Mouse (Mus musculus) heart, postnatal 36 days (tissue): ENCODE measurements around the gene Fam83f. TPM values are rescaled to one million over a fixed set of nuclear protein-coding genes. Genes with fewer than 3 reads are reported as not detected.

Experiments
- DNase-seq, 2 experiments: peaks; one replicate each; pipeline ENCODE4 v3.0.0; 2021 to 2022
- intact Hi-C: fragments of 180-260 bp; cut with DNase I; formaldehyde crosslinking; loops from one replicate; pipeline ENCODE4 v1.15.1; 2025
- total RNA-seq, 2 experiments: library from RNA; stranded (reverse); gene quantifications; 2 replicates each; pipeline ENCODE4 v1.2.3; 2021

The Fam83f gene
- total RNA-seq, 2 experiments from 2014 or later = 0.17 TPM; not detected in 1

- no peak for DNase-seq
- intact Hi-C loops = no loop called here
Measured at GRCm38 (mm10) chr15:80660963-80661362, 10.7 kb upstream of the Fam83f start.

DNA sequence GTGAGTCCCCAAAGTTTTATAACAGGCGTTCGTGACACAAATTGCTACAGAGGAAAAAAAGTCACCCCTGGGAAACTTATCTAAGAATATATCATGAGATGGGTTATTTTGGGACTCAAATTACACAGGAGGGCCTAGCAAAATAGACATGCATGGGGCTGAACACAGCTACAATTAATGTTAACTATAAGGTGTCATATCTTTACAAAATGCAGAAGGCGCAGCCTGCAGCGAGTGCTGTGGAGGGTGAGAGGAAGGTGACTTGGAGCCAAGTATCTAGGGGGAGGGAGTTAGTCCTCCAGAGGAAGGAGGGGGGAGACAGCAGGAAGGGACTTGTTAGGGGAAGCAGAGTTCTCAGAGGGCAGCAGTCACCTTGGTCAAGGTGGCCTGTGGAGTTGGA, 7.2 kb upstream of the Fam83f start:
- DNase-seq = no peak
- intact Hi-C loops = no loop called here

- intact Hi-C loops = no loop called here
Measured at GRCm38 (mm10) chr15:80672810-80673209, 1.2 kb downstream of the Fam83f start.

GRCm38 (mm10) chr15:80673337-80674095, 1.9 kb downstream of the Fam83f start:
- no peak for DNase-seq
- intact Hi-C loops = no loop called here

More at GRCm38 (mm10) chr15:80672810-80673209, 1.2 kb downstream of the Fam83f start:
- no peak for DNase-seq

DNA sequence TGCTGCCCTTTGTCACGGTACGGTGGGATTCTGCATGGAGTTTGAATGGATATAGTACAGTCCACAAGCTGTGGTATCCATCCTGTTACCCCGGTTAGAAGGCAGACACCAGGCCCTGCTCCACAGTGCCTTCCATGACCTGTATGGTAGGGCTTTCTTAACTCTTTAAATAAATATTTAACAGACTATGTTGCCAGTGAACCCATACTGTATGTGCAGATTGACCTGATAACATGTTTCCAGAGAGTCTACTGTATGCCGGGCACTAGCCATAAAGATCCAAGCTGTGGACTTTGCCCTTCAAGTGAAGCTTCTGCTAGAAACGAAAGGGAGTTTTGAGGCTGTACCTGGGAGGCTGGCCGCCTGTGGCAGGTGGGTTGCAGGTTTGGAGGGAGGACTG, 3.1 kb downstream of the Fam83f start:
- no peak for DNase-seq
- intact Hi-C loops = no loop called here

DNA sequence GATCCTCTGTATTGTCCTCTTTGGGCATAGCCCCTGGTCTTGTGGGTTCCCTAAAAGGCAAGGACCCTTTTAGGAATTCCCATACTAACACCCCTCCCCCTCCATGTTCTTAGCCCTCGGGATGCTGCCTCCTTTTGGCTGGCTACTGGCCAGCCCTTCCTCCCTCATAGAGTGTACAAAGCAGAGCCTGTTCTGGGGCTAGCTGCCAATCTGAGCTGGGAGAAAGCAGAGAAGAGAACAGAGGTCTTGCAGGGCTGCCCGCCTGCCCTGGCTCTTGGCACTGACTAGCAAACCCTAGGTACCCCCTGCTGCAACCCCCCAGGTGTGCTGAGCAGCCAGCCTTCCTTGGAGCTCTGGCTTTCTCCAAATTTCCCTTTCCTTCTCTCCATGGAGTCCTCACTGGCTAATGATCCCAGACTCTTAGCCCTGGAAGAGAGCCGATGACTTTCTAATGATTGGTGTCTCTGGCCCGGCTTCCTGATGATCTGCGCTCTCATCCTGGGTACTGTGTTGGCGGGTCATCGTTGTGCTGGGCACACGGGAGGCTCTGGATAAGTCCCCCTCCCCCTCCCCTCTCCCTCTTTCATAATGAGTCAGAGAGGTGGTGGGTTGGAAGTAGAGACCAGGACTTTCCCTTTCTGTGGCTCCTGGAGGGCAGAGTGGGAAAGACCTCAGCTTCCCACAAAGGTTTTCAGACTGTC, 8.0 kb downstream of the Fam83f start:
- intact Hi-C loops = no loop called here

GRCm38 (mm10) chr15:80680347-80681030, 8.8 kb downstream of the Fam83f start:
- intact Hi-C loops = no loop called here
- DNase-seq = no peak

More for the DNA sequence above, 8.0 kb downstream of the Fam83f start:
- DNase-seq = peak in 1 of 2 experiments; percentile 18

- intact Hi-C loops = no loop called here
- DNase-seq = no peak
Measured at GRCm38 (mm10) chr15:80681466-80681881, 9.8 kb downstream of the Fam83f start.

DNA sequence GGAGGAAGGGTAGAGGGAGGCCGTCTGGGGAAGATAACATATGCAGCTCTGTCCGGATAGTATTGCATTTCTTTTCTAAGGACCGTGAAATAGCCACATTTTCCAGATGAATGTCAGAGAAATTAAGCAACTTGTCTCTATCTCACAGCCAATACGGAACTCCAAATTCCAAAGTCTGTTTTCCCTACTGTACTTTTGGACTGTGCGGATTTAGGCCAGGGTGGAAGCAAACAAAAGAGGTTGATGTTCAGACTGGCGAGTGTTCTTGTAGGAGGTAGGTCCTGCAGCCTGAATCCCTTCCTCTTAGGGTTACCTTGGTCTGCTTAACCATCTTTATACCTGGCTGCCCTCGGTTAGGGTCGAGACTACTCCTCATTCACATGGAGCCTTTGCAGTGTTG, 10.7 kb downstream of the Fam83f start:
- DNase-seq = no peak
- intact Hi-C loops = no loop called here

DNA sequence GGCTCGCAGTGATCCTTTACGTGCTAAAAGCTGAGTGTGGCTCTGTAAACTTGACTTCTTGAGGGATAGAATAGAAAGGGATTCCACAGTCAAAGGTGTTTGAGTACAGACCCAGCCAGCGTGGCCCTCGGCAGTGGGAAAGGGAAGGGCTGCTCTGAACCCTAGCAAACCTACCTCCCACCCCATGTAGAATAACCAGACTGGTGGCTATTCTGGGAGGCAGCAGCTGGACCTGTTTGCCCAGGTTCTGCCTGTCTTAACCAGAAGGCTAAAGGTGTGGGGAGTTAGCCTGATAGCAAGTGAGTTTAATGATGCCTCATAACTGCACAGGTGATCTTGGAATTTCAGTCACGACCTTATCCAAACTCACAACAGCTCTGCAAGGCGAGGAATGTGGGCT, 11.5 kb downstream of the Fam83f start:
- intact Hi-C loops = no loop called here
- no peak for DNase-seq

- intact Hi-C loops = no loop called here
Measured at GRCm38 (mm10) chr15:80683990-80684389, 12.3 kb downstream of the Fam83f start.

DNA sequence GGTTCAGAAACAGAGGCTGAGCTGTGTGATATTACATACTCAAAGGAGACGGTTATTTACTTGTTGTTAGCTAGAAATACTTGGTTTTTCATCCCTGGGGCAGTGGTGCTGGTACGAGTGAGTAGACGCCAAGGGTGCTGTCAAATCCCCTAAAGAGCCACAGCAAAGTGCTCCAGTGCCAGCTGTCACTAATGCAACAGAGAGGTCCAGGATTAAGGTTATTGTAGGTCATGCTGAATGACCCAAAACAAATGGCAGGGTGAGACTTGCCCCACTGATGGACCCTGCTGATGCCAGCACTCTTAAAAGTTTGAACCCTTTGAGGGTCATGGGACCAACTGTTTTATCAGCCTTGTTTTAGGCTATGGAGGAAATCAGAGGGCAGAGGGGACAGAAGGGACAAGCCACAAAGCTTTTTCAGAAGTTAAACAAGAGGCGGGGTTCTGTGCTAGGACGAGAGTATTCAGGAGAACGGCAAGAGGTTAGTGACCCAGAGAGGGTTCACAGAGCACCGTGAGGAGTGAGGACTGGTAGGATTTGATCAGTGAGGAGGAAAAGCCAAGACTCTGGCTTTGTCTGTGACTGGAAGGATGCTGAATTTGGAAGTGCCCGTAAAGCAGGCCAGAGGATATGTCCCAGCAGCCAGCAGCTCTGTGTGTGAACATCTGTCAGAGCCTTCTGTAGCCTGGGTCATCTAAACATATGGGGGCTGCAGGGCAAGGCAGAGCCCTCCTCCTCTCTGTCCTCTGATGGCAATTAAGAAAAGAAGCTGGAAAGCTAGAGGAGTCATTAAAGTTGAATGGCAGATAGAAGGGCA, 13.3 kb downstream of the Fam83f start:
- no peak for DNase-seq
- intact Hi-C loops = no loop called here

More at GRCm38 (mm10) chr15:80683990-80684389, 12.3 kb downstream of the Fam83f start:
- DNase-seq = no peak

DNA sequence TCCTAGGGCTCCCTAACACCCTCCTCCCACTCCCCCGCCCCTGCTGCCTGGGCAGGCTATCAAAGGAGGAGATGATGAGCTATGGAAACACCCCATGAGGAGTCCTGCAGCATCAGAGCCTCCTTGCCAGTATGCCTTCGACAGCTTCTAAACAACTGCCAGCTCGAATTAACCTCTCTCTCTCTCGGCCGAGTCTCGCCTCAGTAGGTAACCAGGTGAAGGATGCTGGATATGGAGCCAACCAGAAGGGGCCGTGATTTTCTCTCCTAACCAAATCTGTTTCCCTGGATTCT, 13.9 kb downstream of the Fam83f start:
- intact Hi-C loops = no loop called here
- no peak for DNase-seq

- intact Hi-C loops = no loop called here
- no peak for DNase-seq
Measured at GRCm38 (mm10) chr15:80688536-80688935, 16.9 kb downstream of the Fam83f start.

DNA sequence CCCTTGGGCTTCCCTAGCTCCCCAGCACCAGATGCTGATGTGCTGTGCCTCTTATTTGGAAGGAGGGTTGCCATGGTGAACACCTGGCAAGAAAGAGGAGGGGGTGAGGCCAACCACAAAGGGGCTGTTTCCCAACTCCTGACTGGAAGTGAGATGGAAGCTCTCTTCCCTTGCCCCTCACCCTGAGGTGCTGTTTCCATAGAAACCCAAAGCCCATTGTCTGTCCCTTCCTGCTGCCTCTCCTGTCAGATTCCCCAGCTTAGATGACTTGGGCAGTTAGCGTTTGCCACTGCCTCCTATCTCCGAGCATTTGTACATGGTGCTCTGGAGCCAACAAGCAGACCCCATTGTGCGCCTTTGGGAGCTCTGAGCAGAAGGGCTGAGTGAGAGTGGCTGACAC, 21.8 kb downstream of the Fam83f start:
- no peak for DNase-seq
- intact Hi-C loops = no loop called here

DNA sequence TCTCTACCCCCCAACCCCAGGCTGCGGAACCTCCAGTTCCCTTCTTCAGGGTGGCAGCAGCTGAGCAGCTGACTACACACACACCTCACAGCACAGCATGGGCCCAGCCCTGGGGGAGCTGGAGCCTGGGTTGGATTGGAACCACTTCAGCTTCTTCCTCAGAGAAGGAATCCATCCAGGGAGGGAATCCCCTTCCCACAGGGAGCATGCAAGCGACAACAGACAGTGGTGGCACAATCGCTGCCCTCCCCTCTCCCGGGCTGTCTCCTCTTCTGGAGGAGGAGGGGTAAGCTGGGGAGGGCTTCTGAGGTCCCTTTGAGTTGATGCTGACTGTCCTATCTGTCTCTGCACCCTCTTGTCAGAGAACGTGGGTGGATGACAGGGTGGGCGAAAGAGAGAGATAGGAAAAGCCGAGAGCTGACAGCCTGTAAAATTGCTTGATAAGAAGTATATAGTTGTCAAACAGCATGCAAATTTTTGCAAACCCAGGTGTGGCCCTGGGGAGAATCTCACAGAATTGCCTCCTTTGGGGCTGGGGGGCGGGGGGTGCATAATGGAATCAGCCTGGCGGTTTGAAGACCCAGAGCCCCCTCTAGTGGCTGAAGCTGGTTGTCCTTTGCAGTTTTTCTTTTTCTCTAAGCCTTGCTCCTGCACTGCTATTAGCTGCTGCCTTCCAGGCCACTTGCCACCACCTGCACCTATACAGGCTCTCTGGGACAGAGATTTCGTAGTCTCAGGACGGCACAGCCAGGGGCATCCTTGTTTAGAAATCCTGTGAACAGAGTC, 22.7 kb downstream of the Fam83f start:
- peak; percentile 60 to 71 for DNase-seq
- intact Hi-C loops = loop anchor here (2.0 kb wide), 4 partner anchors 60 to 428 kb away; no protein-coding TSS in a partner anchor

GRCm38 (mm10) chr15:80697564-80697963, 25.9 kb downstream of the Fam83f start:
- intact Hi-C loops = no loop called here

DNA sequence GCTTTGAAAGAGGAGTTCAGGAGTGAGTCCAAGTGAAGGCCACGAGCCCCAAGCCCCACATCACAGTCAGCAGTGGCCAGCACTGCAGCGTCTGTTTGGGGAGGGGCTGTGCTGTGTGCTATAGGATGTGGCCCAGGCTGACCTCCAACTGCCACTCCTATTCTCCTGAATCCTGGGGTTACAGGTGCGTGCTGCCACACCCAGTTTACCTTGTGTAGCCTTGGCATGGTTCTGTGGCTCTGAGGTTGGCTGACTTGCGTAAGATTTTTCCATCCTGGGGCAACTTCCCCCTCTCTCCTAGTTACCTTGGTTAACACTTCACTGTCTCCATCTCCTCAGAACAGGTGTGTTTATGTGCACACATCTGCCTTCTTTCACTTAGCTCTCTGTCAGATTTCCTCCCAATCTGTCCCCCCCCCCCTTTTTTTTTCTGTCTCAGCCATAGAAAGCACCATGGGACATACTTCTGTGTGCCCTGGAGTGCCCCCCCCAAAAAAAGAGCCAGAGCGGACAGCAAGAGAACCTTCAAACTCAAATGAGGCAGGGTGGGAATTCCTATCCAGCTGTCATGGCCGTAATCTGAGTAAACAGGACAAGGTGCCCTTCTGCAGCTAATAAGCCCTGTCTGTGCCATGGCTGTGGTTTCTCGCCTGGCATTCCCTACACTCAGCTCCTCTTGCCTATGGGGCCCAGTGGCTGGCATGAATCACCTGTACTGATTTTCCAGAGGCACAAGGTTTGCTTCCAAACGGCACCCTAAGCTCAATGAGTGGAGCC, 30.0 kb downstream of the Fam83f start:
- no peak for DNase-seq
- intact Hi-C loops = loop anchor here (5.0 kb wide), 2 partner anchors 484 to 604 kb away; no protein-coding TSS in a partner anchor

More at GRCm38 (mm10) chr15:80697564-80697963, 25.9 kb downstream of the Fam83f start:
- DNase-seq = no peak

DNA sequence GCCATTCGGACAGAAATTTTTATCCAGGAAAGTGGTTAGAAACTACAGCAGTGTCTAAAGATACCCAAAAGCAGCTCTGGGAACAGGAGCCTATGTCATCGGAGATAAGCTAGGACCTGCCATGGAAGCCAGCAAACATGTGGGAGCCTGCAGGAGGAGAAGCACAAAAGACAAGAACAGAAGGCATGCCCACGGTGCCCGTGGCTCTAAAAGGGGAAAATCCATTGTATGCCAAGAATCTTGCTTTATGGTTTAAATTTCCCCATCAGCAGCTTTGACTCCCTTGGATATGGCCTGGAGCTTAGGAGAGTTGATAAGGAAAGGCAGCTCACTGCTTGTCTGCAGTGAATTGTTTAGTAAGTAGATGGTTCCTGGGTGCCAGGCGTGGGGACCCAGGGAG, 31.3 kb downstream of the Fam83f start:
- intact Hi-C loops = loop anchor here (5.0 kb wide), 2 partner anchors 486 to 606 kb away; no protein-coding TSS in a partner anchor

More for the DNA sequence above, 31.3 kb downstream of the Fam83f start:
- no peak for DNase-seq
